Mouse (Mus musculus): ENCODE data around the gene Tbl1xr1.

Tbl1xr1 gene

GRCm38 (mm10) chr3:22076561-22076935 is at the start of gene Tbl1xr1:
Gene Tbl1xr1 (plus strand): TSS chr3:22076652.
- peak; percentile 95 for DNase-seq

DNA sequence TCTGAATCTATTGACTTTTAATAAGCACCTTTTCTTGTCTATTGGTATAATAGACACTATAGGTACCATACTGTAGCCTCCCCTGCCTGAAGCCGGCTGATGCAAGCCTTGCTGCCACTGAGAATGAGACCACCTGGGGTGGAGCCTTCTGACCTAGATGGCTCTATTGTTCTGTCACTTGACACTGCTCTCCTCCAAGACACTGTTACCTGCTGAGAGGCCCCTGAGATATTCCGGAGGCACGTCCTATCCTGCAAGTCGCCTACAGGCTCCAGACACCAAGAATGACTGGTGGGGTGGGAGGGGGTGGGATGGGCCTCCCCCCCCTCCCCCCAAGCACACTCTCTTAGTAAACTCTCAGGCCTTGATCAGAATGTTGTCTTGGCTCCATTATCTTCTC is 38.4 kb upstream of the Tbl1xr1 start:
- DNase-seq: no peak

DNA sequence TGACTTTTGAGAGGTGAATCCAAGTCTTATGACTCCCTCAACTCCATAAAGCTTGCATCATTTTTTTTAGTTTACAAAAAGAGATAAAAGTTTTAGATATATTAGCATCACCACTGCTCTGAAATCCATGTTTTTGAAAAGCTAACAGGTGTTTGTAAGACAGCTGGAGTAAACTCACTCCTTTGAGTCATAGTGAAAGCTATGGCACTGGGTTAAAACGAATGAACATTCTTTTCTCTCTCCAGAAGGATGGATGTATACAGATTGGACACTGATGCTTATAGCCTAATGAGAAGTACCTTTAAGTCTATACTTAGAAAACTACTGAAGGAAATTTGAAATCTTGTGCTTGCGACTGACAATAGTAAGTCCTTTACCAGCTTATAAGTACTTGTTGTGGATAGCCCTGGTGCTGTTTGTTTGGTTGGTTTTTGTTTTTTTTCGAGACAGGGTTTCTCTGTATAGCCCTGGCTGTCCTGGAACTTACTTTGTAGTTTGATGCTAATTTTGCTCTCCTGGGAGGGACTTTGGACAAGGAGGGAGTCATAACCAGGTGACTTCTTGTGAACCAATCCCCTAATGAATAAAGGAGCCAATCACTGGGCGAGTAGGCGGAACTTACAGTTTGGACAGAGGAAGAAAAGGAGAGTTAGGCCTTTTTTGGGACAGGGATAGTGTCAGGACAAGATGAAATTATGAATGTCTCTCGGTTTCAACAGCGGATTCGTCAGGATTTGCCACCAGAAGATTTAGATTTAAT is 37.2 kb upstream of the Tbl1xr1 start:
- no peak for DNase-seq

DNA sequence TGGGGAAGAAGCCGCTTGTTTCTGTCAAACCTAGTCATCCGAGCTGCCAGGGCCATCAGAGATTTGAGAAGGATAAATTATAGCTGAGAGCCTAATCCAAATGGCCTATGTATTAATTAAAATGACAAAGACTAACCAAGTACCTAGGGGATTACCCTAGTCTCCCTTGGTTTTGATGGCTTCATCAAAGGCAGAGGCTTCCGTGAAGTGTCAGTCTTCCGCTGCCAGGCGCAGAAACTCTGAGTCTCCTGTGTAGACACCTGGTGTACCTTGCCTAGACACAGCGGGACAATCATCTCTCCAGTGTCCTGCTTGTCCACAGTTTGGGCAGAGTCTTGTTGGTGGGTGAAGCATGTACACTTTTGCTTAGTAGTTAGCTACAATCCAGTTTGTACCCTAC is 35.8 kb upstream of the Tbl1xr1 start:
- DNase-seq: no peak

- no peak for DNase-seq
Observed at GRCm38 (mm10) chr3:22047203-22047602, 29.2 kb upstream of the Tbl1xr1 start.

- DNase-seq: no peak
Observed at GRCm38 (mm10) chr3:22056664-22057328, 19.7 kb upstream of the Tbl1xr1 start.

- no peak for DNase-seq
Observed at GRCm38 (mm10) chr3:22058206-22058804, 18.1 kb upstream of the Tbl1xr1 start.

DNA sequence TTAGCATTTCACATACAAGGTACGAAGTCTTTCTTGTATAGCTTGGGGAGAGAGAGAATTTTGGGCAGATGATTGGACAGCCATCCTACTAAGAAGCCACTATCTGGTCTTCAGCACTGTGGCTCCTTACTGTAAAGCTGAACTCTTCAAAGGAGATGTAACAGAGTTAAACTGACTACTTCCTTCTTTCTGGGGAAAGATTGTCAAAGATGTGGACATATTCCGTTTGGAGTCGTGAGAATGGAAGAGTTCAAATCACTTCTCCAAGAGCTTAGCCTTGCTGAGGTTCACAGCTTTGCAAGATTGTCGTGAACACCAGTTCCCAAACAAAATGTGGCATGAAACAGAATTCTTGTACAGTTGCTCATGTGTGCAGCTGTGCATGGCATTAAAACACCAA is 15.3 kb upstream of the Tbl1xr1 start:
- DNase-seq: no peak

DNA sequence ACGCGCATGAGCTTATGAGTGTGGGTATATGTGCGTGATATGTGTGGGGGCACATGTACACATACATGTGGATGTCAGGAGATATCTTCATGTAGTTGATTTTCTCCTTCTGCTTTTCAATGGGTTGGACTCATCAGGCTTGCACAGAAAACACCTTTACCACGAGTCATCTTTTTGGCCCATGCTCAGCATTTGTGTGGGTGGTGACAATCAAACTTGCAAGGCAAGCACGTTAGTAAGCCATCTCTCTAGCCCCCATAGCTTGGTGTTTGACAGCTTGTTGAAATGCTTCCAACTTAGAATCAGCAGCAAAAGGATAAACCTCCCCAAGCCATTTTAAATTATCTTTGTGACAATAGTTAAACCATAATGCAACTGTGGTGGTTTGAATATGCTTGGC is 7.8 kb upstream of the Tbl1xr1 start:
- no peak for DNase-seq

- no peak for DNase-seq
Observed at GRCm38 (mm10) chr3:22073916-22074315, 2.5 kb upstream of the Tbl1xr1 start.

GRCm38 (mm10) chr3:22074591-22075294 is 1.7 kb upstream of the Tbl1xr1 start:
- DNase-seq: peak; percentile 35

DNA sequence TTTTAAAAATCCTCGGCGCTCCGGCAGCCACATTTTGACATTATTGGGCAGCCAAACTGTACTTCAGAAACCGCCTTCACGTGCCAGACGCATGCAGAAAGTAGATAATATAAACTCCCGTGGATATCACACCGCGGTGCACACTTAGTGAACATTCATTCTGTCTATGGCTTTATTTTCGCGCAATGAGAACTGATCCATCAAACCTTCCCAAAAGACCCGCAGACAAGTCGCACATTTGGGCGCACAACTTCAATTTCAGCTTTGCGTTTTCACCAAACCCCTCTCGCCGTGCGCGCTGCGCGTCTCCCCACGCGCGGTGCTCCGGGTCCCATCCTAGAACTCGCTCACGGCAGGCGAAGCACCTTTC is 950 bp upstream of the Tbl1xr1 start:
- no peak for DNase-seq

DNA sequence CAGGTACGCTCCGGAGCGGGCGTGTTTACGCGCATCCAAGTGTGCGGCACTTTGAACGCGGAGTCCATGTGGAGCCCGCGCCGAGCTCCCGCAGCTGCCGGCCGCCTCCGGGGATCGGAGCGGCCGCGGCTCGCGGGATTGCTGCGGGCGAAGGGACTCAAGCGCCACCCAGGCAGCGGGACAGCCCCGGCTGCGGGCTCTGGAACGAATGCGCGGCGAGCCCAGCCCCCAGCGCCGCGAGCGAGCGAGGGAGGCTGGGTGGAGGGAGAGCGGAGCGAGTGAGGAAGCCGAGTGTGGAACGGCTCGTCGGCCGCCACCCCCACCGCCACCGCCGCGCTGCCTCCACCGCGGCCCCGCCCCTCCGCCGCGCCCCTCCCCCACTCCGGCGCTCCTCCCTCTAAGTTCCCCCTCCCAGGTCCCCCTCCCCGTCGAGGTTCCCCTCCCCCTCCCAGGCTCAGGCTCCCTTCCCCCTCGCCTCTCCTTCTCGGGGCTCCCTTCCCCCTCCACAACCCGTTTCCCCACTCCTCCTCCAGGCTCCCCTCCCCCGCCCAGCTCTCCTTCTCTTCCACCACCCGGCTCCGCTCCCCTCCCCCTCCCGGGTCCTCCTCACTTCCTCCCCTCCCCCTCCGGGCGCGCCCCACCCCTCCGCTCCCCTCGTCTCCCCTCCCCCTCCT is 428 bp upstream of the Tbl1xr1 start:
- peak; percentile 98 for DNase-seq

DNA sequence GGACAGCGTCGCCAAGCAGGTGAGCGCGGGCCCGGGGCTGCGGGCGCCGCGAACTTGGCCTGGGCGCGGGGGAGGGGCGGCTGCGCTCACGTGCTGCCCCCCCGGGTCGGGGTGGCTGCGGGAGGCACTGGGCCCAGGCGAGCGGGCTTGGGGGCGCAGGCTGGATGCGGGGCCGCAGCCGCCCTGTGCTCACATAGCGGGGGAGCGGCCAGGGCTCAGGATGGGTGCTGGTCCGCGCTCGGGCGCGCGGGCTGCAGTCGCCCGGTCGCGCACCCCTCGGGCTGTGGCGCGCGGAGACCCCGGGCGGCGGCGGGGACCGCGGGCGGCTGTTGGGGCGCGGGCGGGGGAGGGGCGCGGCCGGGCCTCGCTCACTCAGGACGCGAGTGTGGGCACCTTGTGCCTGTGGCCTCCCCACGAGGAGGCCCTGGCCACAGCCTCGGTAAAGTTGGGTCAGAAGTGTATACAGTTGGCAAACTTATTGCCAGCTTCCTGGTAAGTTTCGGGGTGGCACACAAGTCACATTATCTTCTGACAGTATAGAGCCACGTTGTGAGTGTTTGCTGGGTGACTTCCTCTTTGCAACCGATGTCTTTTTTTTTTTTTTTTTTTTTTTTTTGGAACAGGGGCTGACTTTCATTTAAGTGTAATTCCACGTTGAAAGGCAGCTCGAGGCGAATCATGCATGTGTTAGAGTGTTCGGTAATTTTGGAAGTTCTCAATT is 644 bp downstream of the Tbl1xr1 start:
- DNase-seq: no peak

DNA sequence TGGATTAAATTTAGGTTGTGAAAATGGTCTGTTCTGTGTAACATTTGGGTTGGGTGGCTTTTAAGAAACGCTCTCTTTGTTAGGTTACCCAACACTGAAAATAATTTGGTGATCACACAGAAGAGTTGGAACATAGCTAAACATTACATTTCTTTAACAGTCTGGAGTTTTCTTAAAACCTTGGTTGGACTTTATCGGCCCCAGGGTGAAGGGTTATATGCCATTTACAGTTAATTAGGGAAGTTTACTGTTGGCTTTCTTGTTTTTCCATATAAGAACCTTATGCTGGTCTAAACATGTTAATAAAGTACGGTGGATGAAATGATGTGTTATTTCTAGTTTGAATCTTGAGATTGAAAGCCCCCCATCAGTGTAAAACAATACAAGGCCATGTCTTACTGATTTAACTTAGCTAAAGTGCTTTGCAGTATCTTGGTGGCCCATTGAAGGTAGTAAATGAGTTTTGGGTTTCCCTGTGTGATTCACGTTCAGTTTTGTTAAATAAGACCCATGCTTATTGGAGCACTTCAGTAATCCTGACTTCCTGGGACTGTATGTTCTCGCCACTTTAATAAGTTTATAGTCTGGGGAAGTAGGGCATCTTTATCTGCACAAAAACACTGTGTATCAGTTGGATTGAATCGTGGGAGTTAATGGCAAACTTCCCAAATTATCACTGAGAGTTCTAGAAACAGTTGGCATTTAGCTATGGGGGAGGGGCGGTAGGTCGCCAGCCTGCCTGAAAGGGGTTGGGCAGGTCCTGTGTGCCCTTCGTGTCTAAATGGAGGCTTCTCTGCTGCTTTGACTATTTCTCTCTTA is 1.4 kb downstream of the Tbl1xr1 start:
- peak; percentile 63 for DNase-seq

- DNase-seq: no peak
Observed at GRCm38 (mm10) chr3:22078529-22078928, 2.1 kb downstream of the Tbl1xr1 start.

GRCm38 (mm10) chr3:22081869-22082268 is 5.4 kb downstream of the Tbl1xr1 start:
- DNase-seq: no peak

- no peak for DNase-seq
Observed at GRCm38 (mm10) chr3:22082823-22083222, 6.4 kb downstream of the Tbl1xr1 start.

- no peak for DNase-seq
Observed at GRCm38 (mm10) chr3:22084222-22084996, 8.0 kb downstream of the Tbl1xr1 start.

GRCm38 (mm10) chr3:22089825-22090224 is 13.4 kb downstream of the Tbl1xr1 start:
- no peak for DNase-seq
